Mouse (Mus musculus): ENCODE measurements around the gene Bmpr2.

DNA sequence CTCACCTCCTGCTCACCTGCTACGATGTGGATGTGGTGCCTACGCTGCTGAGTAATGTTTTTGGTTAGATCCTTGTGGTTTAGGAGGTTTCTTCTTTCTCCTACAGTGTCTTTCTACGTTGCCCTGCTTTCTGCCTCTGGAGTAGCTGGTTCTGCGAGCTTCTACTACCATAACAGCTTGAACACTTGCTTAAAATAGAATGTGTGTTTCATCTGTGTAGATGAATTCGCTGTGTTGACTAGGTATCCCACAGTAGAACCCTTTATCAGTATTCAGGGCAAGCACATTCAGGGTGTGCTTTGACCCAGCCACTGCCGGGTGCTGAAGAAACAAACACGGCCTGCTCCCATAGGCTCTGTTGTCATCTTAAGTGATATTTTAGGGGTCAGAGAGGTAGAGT is 114.9 kb downstream of the Bmpr2 start:
- TF ChIP-seq POLR2A (IDR thresholded peaks at IDR 0.05; ENCODE audit: borderline replicate concordance, control insufficient read depth, low read depth, low read length), result no peak
- no peak for TF ChIP-seq CTCF (IDR thresholded peaks at IDR 0.05; ENCODE audit: control insufficient read depth, insufficient read depth, low read length)
